Mouse (Mus musculus): ENCODE measurements at regions not wholly inside any gene's neighbourhood (a gene's known extent, or its start where the extent isn't known, plus 50 kb on each side); places are given as distances from the start of the nearest gene placed in this dataset.

GRCm38 (mm10) chr5:58599876-58600275 lies 882.1 kb downstream of the Pcdh7 start:
- no peak for TF ChIP-seq POLR2A (IDR thresholded peaks at IDR 0.05; ENCODE audit: insufficient read length, low read depth)
- no peak for TF ChIP-seq MYOD1 (IDR thresholded peaks at IDR 0.05; ENCODE audit: control insufficient read depth in 1 of 3, insufficient read length in 2 of 3, low read depth in 2 of 3)
- no peak for TF ChIP-seq TCF12 (IDR thresholded peaks at IDR 0.05; ENCODE audit: insufficient read depth, poor library complexity, severe bottlenecking)
- TF ChIP-seq USF1 (IDR thresholded peaks at IDR 0.05; ENCODE audit: low read depth): no peak
- TF ChIP-seq POLR2AphosphoS2 (IDR thresholded peaks at IDR 0.05; ENCODE audit: insufficient read length, low read depth): no peak
- no peak for TF ChIP-seq E2F4 (IDR thresholded peaks at IDR 0.05; ENCODE audit: insufficient read depth)
